Comparison of ENCODE assay signal across 10 mouse cellular contexts in genomic region chr12:54286911-54287819, GRCm38 (mm10).
DNase-seq lines count a peak whose midpoint lies in the region; ATAC-seq lines count a peak whose summit lies in the region.
"Had no signal": no experiment of that assay in that cellular context is flagged by ENCODE, and none has a peak within 500 bp of the region (broad histone marks: within the 10 kb centered on the region; RNA-seq: fewer than 3 reads in every experiment).

No protein-coding gene starts in this region.

- intact Hi-C loops in heart, postnatal 25 days (cut with DNase I), result no loop called here

- H3K36me3 ChIP-seq in forebrain, embryonic 14.5 days (ENCODE audit: control insufficient read depth, insufficient read depth, low read length), result no peaks in the 10 kb centered on the region
- H3K36me3 ChIP-seq in midbrain, embryonic 13.5 days, result no peaks in the 10 kb centered on the region
- H3K36me3 ChIP-seq: G1E had no signal

- no peak overlapping the region for H3K4me3 ChIP-seq in forebrain, embryonic 14.5 days (ENCODE audit: low read depth, low read length)
- H3K4me3 ChIP-seq in midbrain, embryonic 13.5 days (replicated peaks), result no peak overlapping the region

- 0 out of 2 replicates have a peak overlapping the region, but pooled peaks have one; percentile 29 for H3K9ac ChIP-seq in forebrain, embryonic 14.5 days (ENCODE audit: low read length)
- H3K9ac ChIP-seq in midbrain, embryonic 13.5 days (replicated peaks), result no peak overlapping the region

- DNase-seq in kidney, postnatal 10 days, result peak; percentile 39
- no peak for DNase-seq in kidney, adult 11 months
- peak; percentile 86 for DNase-seq in forebrain, embryonic 14.5 days (ENCODE audit: low spot score)
- DNase-seq in heart, postnatal 25 days (ENCODE audit: low spot score), result peak; percentile 21
- DNase-seq in cerebellum, adult 11-12 months, result no peak

- 27% methylated on average over 16 of the region's 16 CpGs for WGBS in forebrain, embryonic 14.5 days
- 40% methylated on average over 16 of the region's 16 CpGs for WGBS in midbrain, embryonic 13.5 days

- H3K4me1 ChIP-seq in forebrain, embryonic 14.5 days (ENCODE audit: control insufficient read depth, insufficient read depth, low read length), result peaks cover 24% of the 10 kb centered on the region
- H3K4me1 ChIP-seq in midbrain, embryonic 13.5 days (replicated peaks), result peaks cover 29% of the 10 kb centered on the region

- no peaks in the 10 kb centered on the region for H3K27me3 ChIP-seq in forebrain, embryonic 14.5 days (replicated peaks; ENCODE audit: control insufficient read depth, insufficient read depth, low read length)
- no peaks in the 10 kb centered on the region for H3K27me3 ChIP-seq in midbrain, embryonic 13.5 days

- no peaks in the 10 kb centered on the region for H3K9me3 ChIP-seq in forebrain, embryonic 14.5 days (replicated peaks; ENCODE audit: control insufficient read depth, low read length)
- no peaks in the 10 kb centered on the region for H3K9me3 ChIP-seq in midbrain, embryonic 13.5 days

- no peak overlapping the region for H3K4me2 ChIP-seq in forebrain, embryonic 14.5 days (ENCODE audit: low read length)
- H3K4me2 ChIP-seq in midbrain, embryonic 13.5 days (replicated peaks), result no peak overlapping the region

- H3K27ac ChIP-seq in forebrain, embryonic 14.5 days (ENCODE audit: low read depth, low read length), result peak overlapping the region; percentile 66
- H3K27ac ChIP-seq in midbrain, embryonic 13.5 days, result peak overlapping the region; percentile 67
- H3K27ac ChIP-seq: macrophage had no signal

- peak; percentile 87 for ATAC-seq in forebrain, embryonic 14.5 days
- ATAC-seq in midbrain, embryonic 13.5 days, result peak; percentile 88
- no peak for ATAC-seq in erythroblast, adult 5-6 weeks (replicated peaks; ENCODE audit: low FRiP score, poor library complexity, severe bottlenecking)
- ATAC-seq in monocyte, adult 5-6 weeks (replicated peaks; ENCODE audit: insufficient number of reproducible peaks, low FRiP score, low TSS enrichment, poor library complexity, severe bottlenecking), result no peak

Comparison
In these comparisons a context has a peak if more than half of its experiments do, and no peak if none do; other contexts are left out.
1. DNase-seq: peak in kidney, postnatal 10 days (single experiment), forebrain, embryonic 14.5 days (single experiment) and heart, postnatal 25 days (single experiment); none in kidney, adult 11 months (single experiment) and cerebellum, adult 11-12 months (single experiment).
2. ATAC-seq: peak in forebrain, embryonic 14.5 days (single experiment) and midbrain, embryonic 13.5 days (single experiment); none in erythroblast, adult 5-6 weeks (single experiment) and monocyte, adult 5-6 weeks (single experiment).